Mouse (Mus musculus): ENCODE results near the gene Gm20388. TPM values are rescaled to one million over a fixed set of nuclear protein-coding genes. Genes with fewer than 3 reads are reported as not detected.

The Gm20388 gene
- polyA plus RNA-seq, 1 experiment: 23.9 TPM

GRCm38 (mm10) chr8:120550937-120551676 lies 640.5 kb downstream of the Gm20388 start:
- peaks cover 22% of the 10 kb centered on the region for H3K4me1 ChIP-seq (ENCODE audit: control insufficient read depth, insufficient read depth, low read length)
- peak overlapping the region; percentile 76 for H3K27ac ChIP-seq (ENCODE audit: insufficient read depth, low read length)
- no peak overlapping the region for H3K4me3 ChIP-seq (ENCODE audit: insufficient read depth, low read length)
- TF ChIP-seq CTCF (IDR thresholded peaks at IDR 0.05; ENCODE audit: extremely low read depth, insufficient read depth, low read length) (no peak), POLR2A (IDR thresholded peaks at IDR 0.05; ENCODE audit: extremely low read depth, insufficient read depth, low read length) (no peak)

- Histone ChIP-seq H3K4me3 (ENCODE audit: insufficient read depth, low read length) (no peak overlapping the region), H3K4me1 (ENCODE audit: control insufficient read depth, insufficient read depth, low read length) (peaks cover 22% of the 10 kb centered on the region), H3K27ac (ENCODE audit: insufficient read depth, low read length) (peak overlapping the region; percentile 49)
- TF ChIP-seq CTCF (IDR thresholded peaks at IDR 0.05; ENCODE audit: extremely low read depth, insufficient read depth, low read length) (no peak), POLR2A (IDR thresholded peaks at IDR 0.05; ENCODE audit: extremely low read depth, insufficient read depth, low read length) (no peak)
Observed at GRCm38 (mm10) chr8:120551677-120551980, 641.0 kb downstream of the Gm20388 start.

- no peak overlapping the region for H3K4me3 ChIP-seq (ENCODE audit: insufficient read depth, low read length)
- TF ChIP-seq POLR2A (IDR thresholded peaks at IDR 0.05; ENCODE audit: extremely low read depth, insufficient read depth, low read length) (no peak), CTCF (IDR thresholded peaks at IDR 0.05; ENCODE audit: extremely low read depth, insufficient read depth, low read length) (no peak)
- no peak overlapping the region for H3K27ac ChIP-seq (ENCODE audit: insufficient read depth, low read length)
- peaks cover 23% of the 10 kb centered on the region for H3K4me1 ChIP-seq (ENCODE audit: control insufficient read depth, insufficient read depth, low read length)
Observed at GRCm38 (mm10) chr8:120552509-120552908, 641.9 kb downstream of the Gm20388 start.

- H3K4me1 ChIP-seq (ENCODE audit: control insufficient read depth, insufficient read depth, low read length): peaks cover 24% of the 10 kb centered on the region
- no peak overlapping the region for H3K4me3 ChIP-seq (ENCODE audit: insufficient read depth, low read length)
- no peak overlapping the region for H3K27ac ChIP-seq (ENCODE audit: insufficient read depth, low read length)
- no peak for TF ChIP-seq POLR2A (IDR thresholded peaks at IDR 0.05; ENCODE audit: extremely low read depth, insufficient read depth, low read length)
- no peak for TF ChIP-seq CTCF (IDR thresholded peaks at IDR 0.05; ENCODE audit: extremely low read depth, insufficient read depth, low read length)
Observed at GRCm38 (mm10) chr8:120553441-120554123, 642.9 kb downstream of the Gm20388 start.

- TF ChIP-seq CTCF (IDR thresholded peaks at IDR 0.05; ENCODE audit: extremely low read depth, insufficient read depth, low read length): no peak
- TF ChIP-seq POLR2A (IDR thresholded peaks at IDR 0.05; ENCODE audit: extremely low read depth, insufficient read depth, low read length): no peak
- H3K27ac ChIP-seq (ENCODE audit: insufficient read depth, low read length): no peak overlapping the region
- H3K4me1 ChIP-seq (ENCODE audit: control insufficient read depth, insufficient read depth, low read length): peaks cover 25% of the 10 kb centered on the region
- no peak overlapping the region for H3K4me3 ChIP-seq (ENCODE audit: insufficient read depth, low read length)
Observed at GRCm38 (mm10) chr8:120554466-120555039, 643.9 kb downstream of the Gm20388 start.

- no peak for TF ChIP-seq CTCF (IDR thresholded peaks at IDR 0.05; ENCODE audit: extremely low read depth, insufficient read depth, low read length)
- TF ChIP-seq POLR2A (IDR thresholded peaks at IDR 0.05; ENCODE audit: extremely low read depth, insufficient read depth, low read length): no peak
- Histone ChIP-seq H3K27ac (ENCODE audit: insufficient read depth, low read length) (no peak overlapping the region), H3K4me3 (ENCODE audit: insufficient read depth, low read length) (no peak overlapping the region), H3K4me1 (ENCODE audit: control insufficient read depth, insufficient read depth, low read length) (peaks cover 23% of the 10 kb centered on the region)
Observed at GRCm38 (mm10) chr8:120556198-120556892, 645.7 kb downstream of the Gm20388 start.

- peaks cover 16% of the 10 kb centered on the region for H3K4me1 ChIP-seq (ENCODE audit: control insufficient read depth, insufficient read depth, low read length)
- no peak overlapping the region for H3K27ac ChIP-seq (ENCODE audit: insufficient read depth, low read length)
- no peak overlapping the region for H3K4me3 ChIP-seq (ENCODE audit: insufficient read depth, low read length)
Observed at GRCm38 (mm10) chr8:120557170-120557965, 646.7 kb downstream of the Gm20388 start.

GRCm38 (mm10) chr8:120558162-120558561 lies 647.5 kb downstream of the Gm20388 start:
- TF ChIP-seq POLR2A (IDR thresholded peaks at IDR 0.05; ENCODE audit: extremely low read depth, insufficient read depth, low read length): no peak
- TF ChIP-seq CTCF (IDR thresholded peaks at IDR 0.05; ENCODE audit: extremely low read depth, insufficient read depth, low read length): no peak
- H3K4me1 ChIP-seq (ENCODE audit: control insufficient read depth, insufficient read depth, low read length): peaks cover 20% of the 10 kb centered on the region
- H3K27ac ChIP-seq (ENCODE audit: insufficient read depth, low read length): no peak overlapping the region
- H3K4me3 ChIP-seq (ENCODE audit: insufficient read depth, low read length): no peak overlapping the region

More at GRCm38 (mm10) chr8:120557170-120557965, 646.7 kb downstream of the Gm20388 start:
- TF ChIP-seq POLR2A (IDR thresholded peaks at IDR 0.05; ENCODE audit: extremely low read depth, insufficient read depth, low read length) (no peak), CTCF (IDR thresholded peaks at IDR 0.05; ENCODE audit: extremely low read depth, insufficient read depth, low read length) (no peak)

GRCm38 (mm10) chr8:120559654-120560053 lies 649.0 kb downstream of the Gm20388 start:
- H3K27ac ChIP-seq (ENCODE audit: insufficient read depth, low read length): no peak overlapping the region
- H3K4me1 ChIP-seq (ENCODE audit: control insufficient read depth, insufficient read depth, low read length): peaks cover 21% of the 10 kb centered on the region
- TF ChIP-seq POLR2A (IDR thresholded peaks at IDR 0.05; ENCODE audit: extremely low read depth, insufficient read depth, low read length): no peak
- no peak for TF ChIP-seq CTCF (IDR thresholded peaks at IDR 0.05; ENCODE audit: extremely low read depth, insufficient read depth, low read length)
- H3K4me3 ChIP-seq (ENCODE audit: insufficient read depth, low read length): no peak overlapping the region

All from cortical plate, adult 2 months (tissue).